Mouse (Mus musculus) embryonic facial prominence, embryonic 11.5 days (tissue): ENCODE data around the gene Gramd1a. TPM values are rescaled to one million over a fixed set of nuclear protein-coding genes. Genes with fewer than 3 reads are reported as not detected.

Source experiments
- ATAC-seq: fragments of 200-750 bp; cut with Nextera tagmentation; replicated peaks from 2 replicates; pipeline ENCODE4 v1.8.0; 2017; ENCODE audit warnings: low read depth; ENCODE audit not compliant: insufficient number of reproducible peaks, low FRiP score, low TSS enrichment
- DNase-seq: peaks from one replicate; pipeline ENCODE4 v3.0.0-alpha.2; 2015; ENCODE audit warnings: low spot score
- H3K27ac ChIP-seq: fragments of 300-500 bp; sonication (generic); replicated peaks from 2 replicates; pipeline ENCODE4 v1.5.1; 2014; ENCODE audit warnings: mild to moderate bottlenecking, low read depth, low read length, control low read depth
- H3K27me3 ChIP-seq: fragments of 300-500 bp; sonication (generic); 2 replicates; pipeline ENCODE4 v1.6.1; 2014; ENCODE audit warnings: mild to moderate bottlenecking, low read length, moderate library complexity, mixed read lengths; ENCODE audit not compliant: control insufficient read depth, insufficient read depth
- H3K36me3 ChIP-seq: fragments of 300-500 bp; sonication (generic); replicated peaks from 2 replicates; pipeline ENCODE4 v1.6.1; 2014; ENCODE audit warnings: low read depth, mild to moderate bottlenecking, low read length, moderate library complexity, mixed read lengths; ENCODE audit not compliant: control insufficient read depth, insufficient read depth
- H3K4me1 ChIP-seq: fragments of 300-500 bp; sonication (generic); 2 replicates; pipeline ENCODE4 v1.6.1; 2014; ENCODE audit warnings: low read length, mixed read lengths; ENCODE audit not compliant: control insufficient read depth, insufficient read depth
- H3K4me2 ChIP-seq: fragments of 300-500 bp; sonication (generic); 2 replicates; pipeline ENCODE4 v1.6.1; 2014; ENCODE audit warnings: low read depth, mild to moderate bottlenecking, control low read depth, low read length, moderate library complexity
- H3K4me3 ChIP-seq: fragments of 300-500 bp; sonication (generic); 2 replicates; pipeline ENCODE4 v1.5.1; 2014; ENCODE audit warnings: low read depth, low read length, control low read depth
- H3K9ac ChIP-seq: fragments of 300-500 bp; sonication (generic); replicated peaks from 2 replicates; pipeline ENCODE4 v1.6.1; 2014; ENCODE audit warnings: mild to moderate bottlenecking, control low read depth, low read length
- H3K9me3 ChIP-seq: fragments of 300-500 bp; sonication (generic); replicated peaks from 2 replicates; pipeline ENCODE4 v1.6.1; 2016; ENCODE audit warnings: mild to moderate bottlenecking, low read length, inconsistent platforms, mixed read lengths; ENCODE audit not compliant: control insufficient read depth
- WGBS: fragments of 180-500 bp; shearing (Covaris S2); extraction: QIAGEN DNeasy Blood & Tissue Kit; methylation state at CpG from one replicate; pipeline ENCODE4 v1.1.7; 2014; 5-methylcytosine and 5-hydroxymethylcytosine counted together
- polyA plus RNA-seq: library from polyadenylated mRNA; unstranded; fragments of >200 nt; fragmentation: Nextera tagmentation; extraction: Ambion mirVana; gene quantifications from 2 replicates; pipeline ENCODE4 v1.2.1, GENCODE M21; 2014

Gene Gramd1a
- polyA plus RNA-seq, 1 experiment from 2014 or later, result 76.7 TPM

DNA sequence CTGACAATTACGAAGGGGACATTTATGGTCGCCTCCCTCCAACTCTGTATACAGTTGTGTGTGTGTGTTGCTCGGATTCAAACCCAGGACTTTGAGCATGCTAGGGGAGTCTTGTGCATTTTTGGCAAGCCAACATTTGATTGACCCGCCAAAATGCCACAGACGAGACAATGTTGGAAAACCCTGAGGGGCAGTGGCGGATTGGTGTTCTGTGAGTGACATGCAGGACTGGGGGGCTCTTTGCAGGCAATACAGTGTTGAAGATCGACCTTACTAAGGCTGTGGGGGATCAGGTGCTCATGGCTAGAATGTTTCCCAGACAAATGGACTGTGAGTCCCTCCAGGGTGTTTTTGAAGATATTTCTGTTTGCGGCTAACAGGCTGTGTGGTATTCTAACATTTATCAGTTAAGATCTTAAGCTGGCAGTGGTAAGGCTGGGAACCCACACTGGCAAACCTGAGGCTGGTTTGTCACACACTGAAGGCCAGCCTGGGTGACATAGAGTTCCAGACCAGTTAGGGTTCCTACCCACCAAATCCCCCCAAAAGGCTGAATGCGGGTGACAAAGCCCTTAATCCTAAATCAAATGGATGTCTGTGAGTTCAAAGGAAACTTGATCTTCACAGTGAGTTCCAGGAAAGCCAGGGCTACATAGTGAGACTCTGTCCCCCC is 58.7 kb downstream of the Gramd1a start:
- H3K9ac ChIP-seq, result no peak overlapping the region
- ATAC-seq, result no peak
- no peak overlapping the region for H3K4me2 ChIP-seq
- WGBS, result 72% methylated on average over 9 of the region's 9 CpGs
- no peaks in the 10 kb centered on the region for H3K27me3 ChIP-seq
- no peak overlapping the region for H3K4me3 ChIP-seq
- no peaks in the 10 kb centered on the region for H3K36me3 ChIP-seq
- no peaks in the 10 kb centered on the region for H3K4me1 ChIP-seq
- H3K27ac ChIP-seq, result no peak overlapping the region
- peak; percentile 32 for DNase-seq
- no peaks in the 10 kb centered on the region for H3K9me3 ChIP-seq

DNA sequence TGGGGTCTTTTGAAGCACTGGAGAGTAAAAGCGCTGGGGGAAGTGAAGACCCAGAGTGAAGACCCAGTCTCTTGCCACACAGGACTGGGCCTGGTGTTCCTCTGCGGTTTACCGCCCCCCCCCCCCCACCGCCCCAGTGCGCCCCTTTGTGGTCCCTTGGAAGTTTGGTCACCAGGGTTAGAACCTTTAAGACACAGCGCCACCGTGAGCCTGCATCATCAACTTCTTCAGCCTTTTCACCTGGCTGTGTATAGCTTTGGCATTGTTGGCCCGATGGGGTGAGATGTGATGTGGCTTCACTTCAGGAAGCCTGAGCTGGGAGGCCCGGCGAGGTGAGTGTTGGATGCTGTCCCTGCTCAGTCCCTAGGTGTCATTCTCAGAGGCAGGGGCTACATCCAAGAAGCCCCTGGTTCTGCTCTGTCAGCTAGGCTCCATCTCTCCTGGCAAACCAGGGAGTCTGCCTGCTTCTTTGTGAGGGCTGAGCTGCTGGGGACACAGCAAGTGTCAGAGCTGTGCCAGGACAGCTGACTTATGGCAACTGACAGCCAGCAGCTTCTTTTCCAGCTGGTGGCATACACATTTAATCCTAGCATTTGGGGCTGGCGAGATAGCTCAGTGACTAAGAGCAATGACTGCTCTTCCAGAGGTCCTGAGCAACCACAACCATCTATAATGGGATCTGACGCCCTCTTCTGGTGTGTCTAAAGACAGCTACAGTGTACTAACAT is 60.8 kb downstream of the Gramd1a start:
- DNase-seq (no peak), ATAC-seq (no peak)
- no peaks in the 10 kb centered on the region for H3K36me3 ChIP-seq
- no peaks in the 10 kb centered on the region for H3K9me3 ChIP-seq
- 26% methylated on average over 12 of the region's 12 CpGs for WGBS
- no peak overlapping the region for H3K4me3 ChIP-seq
- H3K4me2 ChIP-seq, result no peak overlapping the region
- no peaks in the 10 kb centered on the region for H3K4me1 ChIP-seq
- H3K27ac ChIP-seq, result no peak overlapping the region
- no peaks in the 10 kb centered on the region for H3K27me3 ChIP-seq
- no peak overlapping the region for H3K9ac ChIP-seq

DNA sequence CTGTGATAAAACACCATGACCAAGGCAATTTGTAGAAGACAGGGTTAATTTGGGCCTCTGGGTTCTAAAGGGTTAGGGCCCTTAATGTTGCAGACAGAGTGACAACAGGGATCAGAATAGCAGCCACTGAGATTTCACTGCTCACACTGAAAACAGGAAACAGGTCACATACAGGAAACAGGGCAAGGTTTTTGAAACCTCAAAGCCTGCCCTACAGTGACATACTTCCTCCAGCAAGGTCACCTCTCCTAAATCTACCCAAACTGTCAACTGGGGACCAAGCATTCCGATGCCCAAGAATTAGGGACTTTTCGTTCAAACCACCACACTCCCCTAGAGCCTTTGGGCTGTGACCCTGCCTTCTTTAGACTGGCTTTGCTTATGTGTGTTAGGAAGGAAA is 66.0 kb downstream of the Gramd1a start:
- H3K9ac ChIP-seq, result no peak overlapping the region
- no peaks in the 10 kb centered on the region for H3K9me3 ChIP-seq
- no peaks in the 10 kb centered on the region for H3K27me3 ChIP-seq
- WGBS, result 86% methylated on average over 2 of the region's 2 CpGs
- H3K4me3 ChIP-seq, result no peak overlapping the region
- no peak for DNase-seq
- no peaks in the 10 kb centered on the region for H3K4me1 ChIP-seq
- no peak overlapping the region for H3K27ac ChIP-seq
- H3K4me2 ChIP-seq, result no peak overlapping the region
- H3K36me3 ChIP-seq, result no peaks in the 10 kb centered on the region
- ATAC-seq, result no peak

DNA sequence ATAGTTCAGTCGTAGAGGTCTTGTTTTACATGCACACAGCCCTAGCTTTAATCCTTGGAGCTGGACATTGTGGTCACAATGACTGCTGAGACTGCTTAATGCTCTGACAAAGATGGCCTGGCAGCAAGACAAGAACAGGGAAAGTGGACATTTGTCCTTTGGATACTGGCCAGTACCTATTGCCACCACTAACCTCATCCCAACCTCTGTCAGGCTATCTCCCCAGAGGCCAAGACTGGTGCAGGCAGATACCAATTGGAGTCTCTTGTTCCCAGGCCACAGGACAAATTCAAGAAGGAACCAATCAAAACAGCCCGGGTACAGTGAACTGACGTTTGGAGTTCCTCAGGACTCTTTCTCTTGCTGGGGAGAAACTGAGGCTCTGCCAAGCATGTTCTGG is 67.5 kb downstream of the Gramd1a start:
- Histone ChIP-seq H3K9me3 (no peaks in the 10 kb centered on the region), H3K4me1 (no peaks in the 10 kb centered on the region), H3K27me3 (no peaks in the 10 kb centered on the region), H3K4me2 (no peak overlapping the region), H3K36me3 (no peaks in the 10 kb centered on the region), H3K4me3 (no peak overlapping the region), H3K9ac (no peak overlapping the region), H3K27ac (no peak overlapping the region)
- ATAC-seq (no peak), DNase-seq (no peak)
- WGBS, result 64% methylated on average over 3 of the region's 3 CpGs

DNA sequence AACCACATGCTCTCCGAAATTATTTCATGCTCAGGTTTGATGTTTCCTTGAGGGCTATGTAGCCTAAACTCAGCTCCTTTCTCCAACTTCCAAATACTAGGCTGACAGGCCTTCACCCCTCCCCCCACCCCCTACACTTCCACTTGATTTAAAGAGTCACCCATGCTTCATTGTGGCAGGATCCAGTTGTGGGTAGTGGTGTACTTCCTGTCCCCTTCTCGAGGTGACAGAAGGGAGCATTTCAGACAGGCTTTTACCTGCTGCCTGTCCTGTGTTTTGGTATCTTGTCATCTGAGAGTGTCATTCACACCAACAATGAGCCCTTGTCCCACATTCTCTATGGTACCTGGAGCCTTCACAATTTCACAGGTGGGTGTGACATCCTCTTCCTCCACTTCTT is 68.4 kb downstream of the Gramd1a start:
- H3K4me2 ChIP-seq, result no peak overlapping the region
- H3K9ac ChIP-seq, result no peak overlapping the region
- no peak overlapping the region for H3K27ac ChIP-seq
- H3K4me1 ChIP-seq, result no peaks in the 10 kb centered on the region; the same call in 1 of the 2 replicates
- DNase-seq (no peak), ATAC-seq (no peak)
- H3K36me3 ChIP-seq, result no peaks in the 10 kb centered on the region
- H3K27me3 ChIP-seq, result no peaks in the 10 kb centered on the region
- H3K9me3 ChIP-seq, result no peaks in the 10 kb centered on the region
- 74% methylated on average over 2 of the region's 2 CpGs for WGBS
- no peak overlapping the region for H3K4me3 ChIP-seq

DNA sequence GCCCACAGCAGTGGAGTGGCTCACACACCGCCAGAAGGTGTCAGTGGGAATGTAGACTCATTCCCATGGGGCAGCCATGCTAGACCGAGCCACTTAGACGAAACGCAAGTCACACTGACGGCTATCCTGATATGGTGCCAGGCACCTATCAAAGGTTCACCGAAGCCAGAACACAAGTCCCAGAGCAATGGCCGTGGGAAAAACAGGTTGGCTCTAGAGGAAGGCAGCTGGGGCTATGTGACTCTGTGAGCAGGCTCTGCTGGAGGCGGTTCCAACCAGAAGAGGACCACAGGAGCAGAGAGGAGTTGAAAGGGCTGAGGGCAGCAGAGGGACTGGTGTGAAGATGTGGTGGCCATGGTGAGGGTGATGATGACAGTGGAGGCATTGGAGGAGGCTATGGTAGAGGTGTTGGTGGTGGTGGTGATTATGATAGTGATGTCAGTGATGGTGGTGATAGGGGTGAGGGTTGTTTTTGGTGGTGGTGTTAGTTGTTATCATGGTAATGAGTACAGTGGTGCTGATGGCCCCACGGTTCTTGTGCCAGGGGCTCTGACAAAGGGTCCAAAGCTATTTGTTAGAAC is 69.4 kb downstream of the Gramd1a start:
- Histone ChIP-seq H3K36me3 (no peaks in the 10 kb centered on the region), H3K27ac (no peak overlapping the region), H3K4me2 (no peak overlapping the region), H3K27me3 (no peaks in the 10 kb centered on the region), H3K4me1 (no peaks in the 10 kb centered on the region; the same call in 1 of the 2 replicates), H3K9me3 (no peaks in the 10 kb centered on the region), H3K9ac (no peak overlapping the region), H3K4me3 (no peak overlapping the region)
- no peak for ATAC-seq
- DNase-seq, result no peak
- WGBS, result 91% methylated on average over 9 of the region's 9 CpGs

DNA sequence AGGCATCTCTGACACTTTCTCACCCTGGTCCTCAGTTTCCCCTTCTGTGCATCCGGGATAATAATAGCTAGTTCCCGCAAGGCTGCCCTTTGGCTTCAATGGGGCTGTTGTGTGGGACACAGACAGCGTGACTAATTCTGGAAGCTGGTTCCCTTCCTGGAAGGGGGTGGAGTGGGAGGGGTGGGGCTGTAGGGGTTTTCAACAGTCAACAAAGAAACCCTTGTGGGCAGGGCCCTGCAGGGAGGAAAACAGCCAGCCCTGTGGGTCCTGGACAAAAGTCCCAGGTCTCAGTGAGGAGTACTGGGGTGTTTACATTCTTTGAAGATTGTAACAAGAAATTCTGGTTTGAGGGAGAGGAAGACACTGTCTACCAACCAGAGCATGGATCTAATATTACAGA is 70.5 kb downstream of the Gramd1a start:
- no peaks in the 10 kb centered on the region for H3K36me3 ChIP-seq
- WGBS, result 25% methylated on average over 3 of the region's 3 CpGs
- no peaks in the 10 kb centered on the region; the same call in 1 of the 2 replicates for H3K4me1 ChIP-seq
- H3K4me2 ChIP-seq, result no peak overlapping the region
- no peaks in the 10 kb centered on the region for H3K9me3 ChIP-seq
- H3K9ac ChIP-seq, result no peak overlapping the region
- ATAC-seq, result no peak
- no peak overlapping the region for H3K27ac ChIP-seq
- no peaks in the 10 kb centered on the region for H3K27me3 ChIP-seq
- no peak overlapping the region for H3K4me3 ChIP-seq
- no peak for DNase-seq

DNA sequence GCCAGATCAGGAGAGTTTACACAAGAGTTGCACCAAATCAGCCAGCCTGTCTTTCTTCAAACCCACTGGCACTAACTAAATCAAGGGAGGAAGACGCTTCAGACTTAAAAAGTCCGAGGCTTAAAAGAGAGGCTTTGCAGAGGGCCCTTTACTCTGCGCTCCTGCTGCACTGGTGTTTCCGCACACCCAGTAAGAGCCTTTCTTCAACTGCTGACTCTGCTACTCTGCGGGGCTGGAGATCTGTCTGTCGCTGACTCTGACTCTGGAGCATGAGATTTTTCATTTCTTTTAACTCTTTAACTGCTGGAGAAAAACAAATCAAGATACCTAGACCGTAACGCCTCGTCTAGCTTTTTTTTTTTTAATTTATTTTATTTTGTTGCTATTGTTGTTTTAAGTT is 71.6 kb downstream of the Gramd1a start:
- WGBS, result 49% methylated on average over 9 of the region's 9 CpGs
- Histone ChIP-seq H3K4me2 (no peak overlapping the region), H3K27ac (no peak overlapping the region; the same call in 1 of the 2 replicates), H3K9ac (no peak overlapping the region), H3K4me1 (no peaks in the 10 kb centered on the region; the same call in 1 of the 2 replicates), H3K36me3 (no peaks in the 10 kb centered on the region), H3K4me3 (no peak overlapping the region), H3K27me3 (no peaks in the 10 kb centered on the region), H3K9me3 (no peaks in the 10 kb centered on the region)
- no peak for DNase-seq
- ATAC-seq, result no peak
